Mouse (Mus musculus) hindbrain, embryonic 13.5 days (tissue): ENCODE measurements around the gene Acacb. TPM values are rescaled to one million over a fixed set of nuclear protein-coding genes. Genes with fewer than 3 reads are reported as not detected.
A peak's percentile ranks its signal among the peaks of the same experiment; 100 is the strongest.

ENCODE experiments used
- ATAC-seq: fragments of 200-750 bp; cut with Nextera tagmentation; 2 replicates; pipeline ENCODE4 v1.8.0; 2017; ENCODE audit warnings: moderate TSS enrichment; ENCODE audit not compliant: low FRiP score
- H3K27ac ChIP-seq: fragments of 300-500 bp; sonication (generic); 2 replicates; pipeline ENCODE4 v1.5.1; 2015; ENCODE audit warnings: inconsistent platforms, mild to moderate bottlenecking, moderate library complexity
- H3K27me3 ChIP-seq: fragments of 300-500 bp; sonication (generic); 2 replicates; pipeline ENCODE4 v1.6.1; 2015; ENCODE audit warnings: mild to moderate bottlenecking, inconsistent platforms
- H3K36me3 ChIP-seq: fragments of 300-500 bp; sonication (generic); 2 replicates; pipeline ENCODE4 v1.6.1; 2015; ENCODE audit warnings: mild to moderate bottlenecking, inconsistent platforms
- H3K4me1 ChIP-seq: fragments of 300-500 bp; sonication (generic); replicated peaks from 2 replicates; pipeline ENCODE4 v1.6.1; 2015; ENCODE audit warnings: inconsistent platforms
- H3K4me2 ChIP-seq: fragments of 300-500 bp; sonication (generic); 2 replicates; pipeline ENCODE4 v1.6.1; 2015; ENCODE audit warnings: inconsistent platforms, mild to moderate bottlenecking, moderate library complexity
- H3K4me3 ChIP-seq: fragments of 300-500 bp; sonication (generic); 2 replicates; pipeline ENCODE4 v1.5.1; 2015; ENCODE audit warnings: mild to moderate bottlenecking, inconsistent platforms
- H3K9ac ChIP-seq: fragments of 300-500 bp; sonication (generic); 2 replicates; pipeline ENCODE4 v1.6.1; 2015; ENCODE audit warnings: mild to moderate bottlenecking, inconsistent platforms
- H3K9me3 ChIP-seq: fragments of 300-500 bp; sonication (generic); 2 replicates; pipeline ENCODE4 v1.6.1; 2016; ENCODE audit warnings: inconsistent platforms
- WGBS: fragments of 180-500 bp; shearing (Covaris S2); methylation state at CpG from one replicate; pipeline ENCODE4 v1.1.7; 2015; 5-methylcytosine and 5-hydroxymethylcytosine counted together
- polyA plus RNA-seq: library from polyadenylated mRNA; unstranded; fragments of >200 nt; fragmentation: Nextera tagmentation; extraction: Ambion mirVana; gene quantifications from 2 replicates; pipeline ENCODE4 v1.2.1, GENCODE M21; 2015

The Acacb gene
- polyA plus RNA-seq, 1 experiment from 2014 or later = 1.9 TPM

GRCm38 (mm10) chr5:114261494-114261893 is 115.2 kb downstream of the Acacb start:
- no peaks in the 10 kb centered on the region for H3K36me3 ChIP-seq
- ATAC-seq = no peak
- no peak overlapping the region for H3K27ac ChIP-seq
- no peak overlapping the region for H3K9ac ChIP-seq
- H3K4me3 ChIP-seq = no peak overlapping the region
- no peak overlapping the region for H3K4me2 ChIP-seq
- H3K27me3 ChIP-seq = peaks cover 67% of the 10 kb centered on the region
- no peaks in the 10 kb centered on the region for H3K9me3 ChIP-seq
- H3K4me1 ChIP-seq = peaks cover 9% of the 10 kb centered on the region

GRCm38 (mm10) chr5:114264030-114264459 is 117.7 kb downstream of the Acacb start:
- no peak overlapping the region for H3K4me3 ChIP-seq
- no peak overlapping the region for H3K27ac ChIP-seq
- ATAC-seq = peak; percentile 85
- H3K4me2 ChIP-seq = no peak overlapping the region
- 33% methylated on average over 8 of the region's 8 CpGs for WGBS
- no peaks in the 10 kb centered on the region for H3K36me3 ChIP-seq
- H3K4me1 ChIP-seq = peaks cover 17% of the 10 kb centered on the region; the same call in 1 of the 2 replicates
- no peaks in the 10 kb centered on the region for H3K9me3 ChIP-seq
- 0 out of 2 replicates have a peak overlapping the region, but pooled peaks have one; percentile 0 for H3K9ac ChIP-seq
- H3K27me3 ChIP-seq = peaks cover 78% of the 10 kb centered on the region

- Histone ChIP-seq H3K27ac (no peak overlapping the region), H3K27me3 (peaks cover 78% of the 10 kb centered on the region), H3K4me2 (no peak overlapping the region), H3K36me3 (no peaks in the 10 kb centered on the region), H3K9ac (no peak overlapping the region), H3K4me1 (peaks cover 24% of the 10 kb centered on the region), H3K9me3 (no peaks in the 10 kb centered on the region), H3K4me3 (no peak overlapping the region)
- ATAC-seq = no peak
- WGBS = 89% methylated on average over 8 of the region's 8 CpGs
These were observed 118.5 kb downstream of the Acacb start for GRCm38 (mm10) chr5:114264791-114265190.

GRCm38 (mm10) chr5:114268646-114269045 is 122.3 kb downstream of the Acacb start:
- peaks cover 96% of the 10 kb centered on the region for H3K27me3 ChIP-seq
- 51% methylated on average over 7 of the region's 7 CpGs for WGBS

GRCm38 (mm10) chr5:114269499-114269898 is 123.2 kb downstream of the Acacb start:
- H3K9ac ChIP-seq = no peak overlapping the region; the same call in 1 of the 2 replicates
- H3K9me3 ChIP-seq = no peaks in the 10 kb centered on the region
- no peak for ATAC-seq
- 72% methylated on average over 7 of the region's 7 CpGs for WGBS
- H3K4me1 ChIP-seq = peaks cover 36% of the 10 kb centered on the region
- H3K4me2 ChIP-seq = no peak overlapping the region
- no peaks in the 10 kb centered on the region for H3K36me3 ChIP-seq
- no peak overlapping the region for H3K27ac ChIP-seq
- H3K4me3 ChIP-seq = no peak overlapping the region
- H3K27me3 ChIP-seq = peaks cover 97% of the 10 kb centered on the region

More at GRCm38 (mm10) chr5:114268646-114269045, 122.3 kb downstream of the Acacb start:
- H3K4me2 ChIP-seq = no peak overlapping the region
- H3K9ac ChIP-seq = no peak overlapping the region
- no peaks in the 10 kb centered on the region for H3K9me3 ChIP-seq
- no peak for ATAC-seq
- no peaks in the 10 kb centered on the region for H3K36me3 ChIP-seq
- no peak overlapping the region for H3K27ac ChIP-seq
- H3K4me3 ChIP-seq = no peak overlapping the region
- H3K4me1 ChIP-seq = peaks cover 35% of the 10 kb centered on the region

- no peaks in the 10 kb centered on the region for H3K36me3 ChIP-seq
- no peaks in the 10 kb centered on the region for H3K9me3 ChIP-seq
- H3K27me3 ChIP-seq = peaks cover 97% of the 10 kb centered on the region
- H3K27ac ChIP-seq = no peak overlapping the region
- no peak overlapping the region for H3K4me2 ChIP-seq
- peaks cover 37% of the 10 kb centered on the region for H3K4me1 ChIP-seq
- H3K4me3 ChIP-seq = no peak overlapping the region
- no peak overlapping the region; the same call in 1 of the 2 replicates for H3K9ac ChIP-seq
- no peak for ATAC-seq
- 15% methylated on average over 12 of the region's 12 CpGs for WGBS
These were observed 123.6 kb downstream of the Acacb start for GRCm38 (mm10) chr5:114269984-114270383.

- 1% methylated on average over 40 of the region's 56 CpGs for WGBS
These were observed 127.5 kb downstream of the Acacb start, which contains the start of gene Foxn4 for GRCm38 (mm10) chr5:114273693-114274402. TSS of gene Foxn4 (minus strand) at chr5:114273807.

GRCm38 (mm10) chr5:114275339-114275738 is 129.0 kb downstream of the Acacb start:
- WGBS = 8% methylated on average over 8 of the region's 8 CpGs
- Histone ChIP-seq H3K4me2 (no peak overlapping the region), H3K36me3 (no peaks in the 10 kb centered on the region), H3K9me3 (no peaks in the 10 kb centered on the region), H3K27ac (no peak overlapping the region), H3K27me3 (peaks cover 89% of the 10 kb centered on the region), H3K4me1 (peaks cover 44% of the 10 kb centered on the region), H3K4me3 (no peak overlapping the region), H3K9ac (no peak overlapping the region)
- ATAC-seq = no peak

More at GRCm38 (mm10) chr5:114273693-114274402, 127.5 kb downstream of the Acacb start, which contains the start of gene Foxn4:
- Histone ChIP-seq H3K27me3 (peaks cover 99% of the 10 kb centered on the region), H3K4me1 (peaks cover 47% of the 10 kb centered on the region), H3K9ac (peak within 1 kb of the TSS; percentile 29; the same call in 1 of the 2 replicates), H3K27ac (no peak within 1 kb of the TSS), H3K4me2 (peak within 1 kb of the TSS; percentile 64), H3K9me3 (no peaks in the 10 kb centered on the region), H3K36me3 (no peaks in the 10 kb centered on the region), H3K4me3 (peak within 1 kb of the TSS; percentile 38)
- ATAC-seq = 0 out of 2 replicates have a peak, but pooled peaks have one; percentile 36

GRCm38 (mm10) chr5:114275991-114276390 is 129.7 kb downstream of the Acacb start:
- no peak overlapping the region for H3K27ac ChIP-seq
- no peak for ATAC-seq
- no peak overlapping the region for H3K4me2 ChIP-seq
- peaks cover 44% of the 10 kb centered on the region for H3K4me1 ChIP-seq
- no peak overlapping the region for H3K4me3 ChIP-seq
- peak overlapping the region; percentile 29; the same call in 1 of the 2 replicates for H3K9ac ChIP-seq
- H3K36me3 ChIP-seq = no peaks in the 10 kb centered on the region
- peaks cover 88% of the 10 kb centered on the region for H3K27me3 ChIP-seq
- 18% methylated on average over 16 of the region's 16 CpGs for WGBS
- H3K9me3 ChIP-seq = no peaks in the 10 kb centered on the region

- Histone ChIP-seq H3K27me3 (peaks cover 84% of the 10 kb centered on the region), H3K36me3 (no peaks in the 10 kb centered on the region), H3K4me1 (peaks cover 36% of the 10 kb centered on the region), H3K4me2 (peak overlapping the region; percentile 37), H3K4me3 (peak overlapping the region; percentile 14; the same call in 1 of the 2 replicates), H3K27ac (no peak overlapping the region), H3K9ac (no peak overlapping the region), H3K9me3 (no peaks in the 10 kb centered on the region)
- ATAC-seq = no peak; the same call in 1 of the 2 replicates
- WGBS = 20% methylated on average over 12 of the region's 12 CpGs
These were observed 133.2 kb downstream of the Acacb start for GRCm38 (mm10) chr5:114279382-114280143.

- Histone ChIP-seq H3K9ac (no peak overlapping the region), H3K36me3 (no peaks in the 10 kb centered on the region), H3K4me1 (peaks cover 28% of the 10 kb centered on the region), H3K4me3 (no peak overlapping the region), H3K27ac (peak overlapping the region; percentile 23; the same call in 1 of the 2 replicates), H3K27me3 (peaks cover 76% of the 10 kb centered on the region), H3K9me3 (no peaks in the 10 kb centered on the region), H3K4me2 (no peak overlapping the region)
- 32% methylated on average over 6 of the region's 6 CpGs for WGBS
- ATAC-seq = no peak
These were observed 136.0 kb downstream of the Acacb start for GRCm38 (mm10) chr5:114282346-114282745.
